Mouse (Mus musculus): ENCODE results near the gene Stambpl1.

The Stambpl1 gene

DNA sequence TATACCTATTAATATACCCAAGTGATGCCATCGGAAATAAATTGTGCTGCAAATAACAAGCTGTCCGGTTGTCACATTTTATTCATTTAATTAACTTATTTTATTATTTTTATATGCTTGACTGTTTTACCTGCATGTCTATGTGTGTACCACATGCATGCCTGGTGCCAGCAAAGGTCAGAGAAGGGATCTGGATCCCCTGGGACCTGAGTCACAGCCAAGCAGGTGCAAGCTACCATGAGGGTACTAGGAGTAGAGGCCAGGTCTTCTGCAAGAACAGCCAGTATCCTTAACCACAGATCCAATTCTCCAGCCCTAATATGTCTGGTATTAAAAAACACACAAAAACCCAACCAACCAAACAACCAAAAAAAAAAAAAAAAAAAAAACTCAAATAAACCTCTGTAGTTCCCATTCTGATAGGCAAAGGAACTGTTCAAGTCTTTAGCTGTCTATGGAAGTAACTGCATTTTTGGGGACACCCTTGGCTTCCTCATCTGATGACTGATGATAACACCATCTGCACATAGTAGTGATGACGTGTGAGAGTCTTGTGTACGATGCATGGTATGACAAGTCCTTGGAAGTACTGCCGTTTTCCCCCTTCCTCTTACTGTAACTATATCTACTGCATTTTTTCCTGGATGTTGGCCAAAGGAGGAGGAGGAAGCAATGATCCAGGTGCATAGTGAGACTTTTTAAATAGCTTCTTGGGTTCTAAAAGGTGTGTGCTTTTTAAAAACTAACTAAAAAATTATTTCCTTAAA lies 48.4 kb downstream of the Stambpl1 start:
- no peak for DNase-seq (ENCODE audit: low spot score)

DNA sequence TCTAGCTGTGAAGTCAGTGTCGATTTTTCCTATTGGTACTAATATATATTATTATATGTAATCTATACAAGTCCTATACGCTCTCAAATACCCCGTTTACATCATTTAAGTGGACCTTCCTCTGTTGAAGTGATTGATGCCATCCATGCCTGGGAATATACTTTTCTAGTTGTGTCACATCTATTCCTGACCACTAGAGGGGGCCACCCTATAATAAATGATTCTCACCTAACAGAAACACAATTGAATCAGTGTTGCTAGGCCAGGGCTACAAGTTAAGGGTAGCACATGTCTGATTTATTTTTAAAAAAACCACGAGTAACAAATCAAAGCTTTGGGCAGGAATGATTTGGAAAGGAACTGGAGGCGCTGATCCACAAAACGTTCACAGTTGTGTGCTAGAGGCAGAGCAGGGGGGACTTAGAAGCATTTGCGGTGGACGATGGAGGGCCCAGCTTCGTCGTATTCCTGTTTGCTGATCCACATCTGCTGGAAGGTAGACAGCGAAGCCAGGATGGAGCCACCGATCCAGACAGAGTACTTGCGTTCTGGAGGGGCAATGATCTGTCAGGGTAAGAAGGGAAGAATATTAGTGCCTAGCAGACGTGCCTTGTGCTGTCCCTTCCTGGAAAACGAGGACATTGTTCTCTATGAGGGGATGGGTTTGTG lies 49.4 kb downstream of the Stambpl1 start:
- DNase-seq (ENCODE audit: low spot score), result no peak

DNA sequence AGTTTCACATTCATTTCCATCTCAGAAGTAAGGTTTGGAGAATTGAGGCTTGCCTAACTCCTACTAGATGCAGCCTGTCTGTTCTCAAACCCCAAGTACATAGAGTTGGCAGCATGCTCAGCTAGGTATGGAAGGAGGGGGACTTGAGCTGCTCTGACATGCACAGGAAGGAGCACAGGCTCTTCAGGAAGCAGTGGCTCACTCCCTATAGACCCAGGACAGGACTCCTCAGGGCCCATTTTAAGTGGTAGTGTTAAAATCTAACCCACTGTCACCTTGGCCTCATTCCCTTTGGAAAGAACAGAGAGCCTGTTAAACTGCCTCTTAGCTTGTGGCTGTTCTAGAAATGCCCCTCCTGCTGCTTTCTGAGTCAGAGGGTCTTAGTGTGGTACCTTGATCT lies 50.9 kb downstream of the Stambpl1 start:
- no peak for DNase-seq (ENCODE audit: low spot score)

DNA sequence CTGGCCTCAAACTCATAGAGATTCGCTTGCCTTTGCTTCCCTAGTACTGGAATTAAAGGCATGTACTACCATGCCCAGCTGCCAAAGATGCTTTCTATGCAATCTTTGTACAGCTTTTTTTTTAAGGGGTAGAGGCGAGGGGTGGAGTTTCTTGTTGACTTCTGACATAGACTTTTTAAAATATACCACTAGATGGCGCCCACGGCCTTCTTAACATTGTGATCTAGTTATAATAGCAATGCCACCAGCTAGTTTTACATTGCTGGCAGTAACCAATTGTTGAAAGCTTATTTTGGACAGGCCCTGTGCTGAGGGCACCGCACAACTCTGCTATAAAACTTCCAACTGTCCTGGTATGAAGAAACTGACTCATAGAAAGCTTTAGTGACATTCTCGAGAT lies 52.0 kb downstream of the Stambpl1 start:
- peak; percentile 45 for DNase-seq (ENCODE audit: low spot score)

DNA sequence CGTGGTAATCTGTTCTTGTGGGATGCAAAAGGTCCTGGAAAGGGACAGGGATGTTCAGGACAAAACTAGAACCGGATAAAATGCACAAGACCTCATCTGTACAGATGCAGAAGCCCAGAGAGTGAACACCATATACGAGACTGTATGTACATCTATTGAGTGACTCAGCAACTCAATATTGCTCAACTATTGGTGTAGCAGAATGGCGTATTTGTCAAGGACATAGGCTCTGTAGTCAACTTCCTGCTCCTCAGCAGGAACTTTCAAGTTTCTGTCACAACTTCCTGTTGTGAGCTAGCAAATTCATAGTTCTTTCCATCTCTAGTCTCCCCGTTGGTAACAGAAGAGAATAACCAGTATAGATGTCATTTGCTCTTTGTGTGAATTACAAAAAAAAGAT lies 56.5 kb downstream of the Stambpl1 start:
- DNase-seq (ENCODE audit: low spot score), result no peak

DNA sequence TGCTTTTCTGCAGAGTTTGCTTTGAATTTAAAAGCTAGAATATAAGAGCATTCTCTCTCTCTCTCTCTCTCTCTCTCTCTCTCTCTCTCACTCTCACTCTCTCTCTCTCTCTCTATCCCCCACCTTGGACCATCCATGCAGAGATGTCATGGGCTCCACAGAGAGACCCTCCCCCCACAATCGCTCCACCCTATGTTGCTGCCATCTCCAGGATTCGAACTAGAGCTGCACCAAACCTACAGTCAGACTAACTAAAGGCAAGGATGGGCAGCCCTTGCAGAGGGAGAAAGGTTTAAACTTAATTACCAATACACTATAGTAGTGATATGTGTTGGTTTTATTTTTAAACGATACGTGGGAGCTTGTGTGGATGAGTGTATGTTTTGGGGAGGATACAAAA lies 58.6 kb downstream of the Stambpl1 start:
- no peak for DNase-seq (ENCODE audit: low spot score)

DNA sequence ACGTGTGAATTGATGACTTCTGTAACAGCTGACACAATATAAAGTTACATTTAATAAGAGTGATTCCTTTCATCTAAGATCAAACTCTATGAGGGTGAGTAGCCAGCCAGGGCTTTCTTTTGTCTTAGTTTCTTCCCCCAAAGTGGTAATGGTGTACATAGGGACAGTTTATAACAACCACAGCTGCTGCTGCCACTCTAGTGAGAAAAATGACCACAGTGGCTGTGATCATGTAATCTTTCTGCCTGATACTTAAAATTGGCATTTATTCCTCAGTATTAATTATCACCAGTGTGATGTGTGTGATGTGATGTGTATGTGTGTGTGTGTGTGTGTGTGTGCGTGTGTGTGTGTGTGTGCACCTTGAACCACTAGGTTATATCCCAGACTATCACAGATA lies 59.9 kb downstream of the Stambpl1 start:
- no peak for DNase-seq (ENCODE audit: low spot score)

DNA sequence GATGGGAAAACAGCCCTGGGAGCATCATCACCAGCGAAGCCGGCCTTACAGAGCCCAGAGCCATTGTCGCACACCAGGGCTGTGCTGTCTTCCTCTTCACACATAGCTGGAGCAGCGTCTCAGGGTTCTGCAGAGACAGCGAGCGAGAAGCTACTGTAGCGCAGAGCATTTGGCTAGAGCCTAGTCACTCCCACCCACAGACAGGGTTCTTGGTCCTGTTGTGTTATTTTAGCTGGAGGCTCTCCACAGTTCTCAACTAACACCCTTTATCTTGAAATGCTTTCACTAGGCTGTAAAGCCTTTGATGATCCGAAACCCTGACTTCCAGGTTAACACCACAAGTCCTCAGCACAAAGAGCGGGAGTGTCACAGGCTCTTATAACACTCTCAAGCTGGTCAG lies 60.4 kb downstream of the Stambpl1 start:
- DNase-seq (ENCODE audit: low spot score), result no peak

DNA sequence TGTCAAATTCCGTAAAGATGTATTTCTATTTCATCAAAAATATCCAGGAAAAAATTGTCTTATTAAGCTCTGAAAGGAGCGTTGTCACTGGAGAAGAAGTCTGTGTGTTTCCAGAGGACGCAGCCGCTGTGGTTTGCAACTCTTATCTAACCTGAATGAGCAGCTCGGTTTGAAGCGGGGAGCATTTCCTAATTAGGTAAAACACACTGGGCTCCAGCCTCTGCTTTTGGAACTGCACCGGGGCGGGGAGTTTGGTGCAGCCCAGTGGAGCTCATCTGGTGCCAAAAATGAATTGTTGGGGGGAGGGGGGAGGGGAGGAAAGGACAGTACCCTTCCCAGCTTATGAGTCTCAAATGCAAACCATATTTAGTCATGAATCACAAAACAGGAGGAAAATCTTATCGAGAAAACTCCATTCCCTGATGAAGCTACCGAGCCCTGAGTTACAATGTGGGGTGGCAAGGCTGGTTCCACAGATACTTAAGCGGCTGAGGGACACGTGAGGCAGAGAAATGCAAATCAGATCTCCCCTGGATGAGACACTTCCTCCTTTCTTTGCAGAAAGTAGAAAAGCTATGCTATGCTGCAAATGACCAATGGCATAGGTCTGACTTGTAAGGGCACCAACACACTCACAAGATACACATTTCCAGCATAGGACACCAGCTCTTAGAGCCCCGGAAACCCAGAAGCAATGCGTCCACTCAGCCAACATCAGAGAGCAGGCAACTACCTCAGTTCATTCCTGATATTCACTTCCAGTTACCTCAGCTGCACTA lies 62.3 kb downstream of the Stambpl1 start:
- no peak for DNase-seq (ENCODE audit: low spot score)

DNA sequence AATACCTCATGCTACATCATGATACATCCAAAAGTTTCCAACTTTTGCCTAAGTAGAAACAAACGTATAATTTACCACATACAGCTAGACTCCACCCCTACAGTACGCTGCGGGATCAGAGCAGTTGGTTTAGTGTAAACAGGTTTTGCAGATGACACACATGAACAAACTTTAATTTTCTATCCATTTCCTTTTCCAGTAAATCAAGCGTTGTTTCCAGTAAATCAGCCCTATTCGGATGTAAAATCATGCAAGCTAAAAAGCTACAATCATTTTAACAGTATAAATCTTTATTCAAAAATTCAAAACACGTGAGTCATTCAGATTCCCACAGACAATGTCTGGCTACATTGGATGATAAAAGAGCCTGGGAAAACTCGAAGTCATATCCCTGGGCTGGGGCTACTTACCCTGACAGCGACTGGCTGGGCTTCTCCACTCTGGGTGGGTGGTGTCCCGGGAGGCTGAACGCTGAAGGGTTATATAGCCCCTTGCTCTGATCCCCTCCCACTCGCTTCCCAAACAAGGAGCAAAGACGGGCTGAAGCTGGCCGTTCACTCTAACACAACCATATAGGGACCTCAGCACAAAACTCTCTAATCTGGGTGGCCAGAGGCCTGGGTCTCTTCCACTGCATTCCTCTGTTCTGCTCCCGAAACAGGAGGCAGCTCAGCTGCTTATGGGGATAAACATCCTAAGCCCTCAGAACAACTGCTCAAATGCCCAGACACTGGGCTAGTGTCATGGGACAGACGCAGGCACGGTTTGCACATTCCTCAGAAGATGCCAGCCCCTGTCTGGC lies 63.1 kb downstream of the Stambpl1 start, which contains the start of gene Acta2:
Acta2 (minus strand) TSS at position 711 of the 802 bp plus-strand sequence.
- DNase-seq (ENCODE audit: low spot score), result no peak

DNA sequence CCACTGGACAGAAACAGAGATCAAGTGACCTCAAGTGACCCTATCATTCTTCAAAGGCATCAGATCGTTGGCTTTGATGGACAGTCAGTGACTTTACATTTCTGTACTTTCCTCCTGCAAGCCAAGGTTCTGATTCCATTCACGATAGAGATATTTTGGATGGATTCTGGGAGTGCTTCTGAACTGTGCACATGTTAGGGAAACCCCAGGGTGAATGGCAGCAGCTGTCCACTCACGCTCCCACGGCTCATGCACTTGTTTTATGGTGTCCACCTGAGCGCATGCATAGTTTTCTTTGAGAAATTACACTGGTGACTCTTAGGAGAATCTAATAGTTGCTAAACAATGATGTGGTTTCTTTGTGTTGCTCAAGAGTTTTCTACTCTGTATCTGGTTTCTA lies 64.1 kb downstream of the Stambpl1 start:
- no peak for DNase-seq (ENCODE audit: low spot score)

DNA sequence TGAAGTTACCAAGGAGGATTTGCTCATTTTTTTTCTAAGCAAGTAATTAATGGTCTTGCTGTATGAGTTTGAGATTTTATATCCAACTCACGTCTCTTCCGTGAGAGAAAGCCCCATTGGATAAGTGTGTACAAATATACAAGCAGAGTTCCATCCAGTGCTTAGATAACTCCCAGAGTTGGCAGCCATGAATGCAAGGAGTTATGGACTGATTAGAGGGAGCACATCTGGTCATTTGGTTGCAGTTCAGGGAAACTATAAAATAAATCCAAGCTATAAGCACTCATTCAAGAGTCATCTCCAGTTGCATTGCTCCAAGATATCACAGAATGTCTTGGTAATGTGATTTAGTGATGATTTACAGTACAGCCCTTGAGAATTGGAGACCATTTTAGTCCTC lies 64.9 kb downstream of the Stambpl1 start:
- no peak for DNase-seq (ENCODE audit: low spot score)

DNA sequence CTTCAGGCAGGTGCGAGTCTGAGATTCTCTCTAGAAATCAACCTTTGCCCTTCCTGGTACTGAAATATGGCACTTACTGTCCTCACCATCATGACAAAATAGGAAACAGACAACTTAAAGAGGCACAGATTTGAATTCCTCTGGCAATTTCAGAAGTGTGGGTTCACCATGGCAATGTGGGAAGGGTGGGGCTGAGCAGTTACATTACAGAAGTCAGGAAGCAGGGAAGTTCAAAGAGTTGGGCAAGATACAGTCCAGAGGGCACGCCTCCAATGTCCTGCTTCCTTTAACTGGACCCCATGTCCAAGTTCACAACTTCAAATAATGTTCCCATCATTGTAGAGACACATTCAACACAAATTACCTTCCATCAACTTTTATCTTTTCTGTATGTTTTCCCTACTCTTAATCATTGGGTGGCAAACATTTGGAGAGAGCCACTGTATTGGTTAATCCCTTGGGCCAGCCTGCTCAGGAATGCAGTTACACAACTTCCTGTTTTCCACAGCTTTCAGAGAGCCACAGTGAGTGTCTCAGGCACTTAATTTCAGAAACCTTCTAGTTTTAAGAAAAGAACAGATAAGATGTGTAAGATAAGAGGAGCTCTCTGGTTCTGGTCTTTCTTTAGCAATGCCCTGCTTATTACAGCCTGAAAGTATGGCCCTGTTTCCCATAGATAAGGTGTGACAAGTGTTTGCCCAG lies 70.4 kb downstream of the Stambpl1 start:
- no peak for DNase-seq (ENCODE audit: low spot score)

DNA sequence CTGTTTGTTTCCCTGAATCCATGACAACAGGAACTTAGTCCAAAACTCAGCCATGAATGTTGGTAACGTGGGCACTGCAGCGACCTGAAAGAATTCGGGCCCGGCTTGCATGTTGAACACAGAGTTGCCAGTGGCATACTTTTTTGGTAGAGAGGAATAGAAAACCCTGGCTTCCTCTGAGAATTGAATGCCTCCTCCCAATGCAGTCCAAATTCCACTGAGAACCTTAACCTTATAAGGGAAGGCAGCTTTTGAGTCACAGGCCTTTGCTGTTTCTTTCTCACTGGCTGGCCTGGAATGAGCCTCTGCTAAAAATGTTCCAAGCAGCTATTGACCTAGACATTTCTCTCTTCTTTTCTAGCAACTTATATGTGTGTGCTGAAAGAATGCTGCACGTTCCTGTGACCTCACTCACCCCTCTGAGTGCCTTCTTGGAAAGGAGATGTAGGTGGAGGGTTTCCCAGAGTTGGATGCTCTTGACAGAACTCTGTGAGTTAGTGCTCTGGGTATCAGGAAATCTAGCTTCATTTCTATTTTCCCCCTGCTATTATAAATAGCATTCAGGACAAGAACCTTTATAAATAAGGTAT lies 73.7 kb downstream of the Stambpl1 start:
- DNase-seq (ENCODE audit: low spot score), result no peak

DNA sequence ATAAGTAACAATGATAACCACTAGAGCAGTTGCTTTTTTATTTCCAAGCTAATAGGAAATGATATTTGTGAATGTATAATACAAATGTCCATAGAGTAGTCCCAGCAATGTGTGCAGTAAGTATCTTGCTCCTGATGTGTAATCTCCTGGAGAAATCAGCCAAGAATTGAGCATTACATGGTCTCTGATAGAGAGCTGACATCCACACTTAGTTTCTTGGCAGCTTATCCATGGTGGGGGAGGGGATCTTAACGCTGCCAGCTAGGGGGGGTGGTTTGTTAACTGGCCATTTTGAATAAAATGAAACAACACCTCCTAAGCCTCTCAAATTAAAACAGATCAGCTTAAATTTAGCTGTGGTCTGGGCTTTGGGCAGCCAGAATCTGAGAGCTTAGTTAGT lies 77.0 kb downstream of the Stambpl1 start:
- DNase-seq (ENCODE audit: low spot score), result no peak

DNA sequence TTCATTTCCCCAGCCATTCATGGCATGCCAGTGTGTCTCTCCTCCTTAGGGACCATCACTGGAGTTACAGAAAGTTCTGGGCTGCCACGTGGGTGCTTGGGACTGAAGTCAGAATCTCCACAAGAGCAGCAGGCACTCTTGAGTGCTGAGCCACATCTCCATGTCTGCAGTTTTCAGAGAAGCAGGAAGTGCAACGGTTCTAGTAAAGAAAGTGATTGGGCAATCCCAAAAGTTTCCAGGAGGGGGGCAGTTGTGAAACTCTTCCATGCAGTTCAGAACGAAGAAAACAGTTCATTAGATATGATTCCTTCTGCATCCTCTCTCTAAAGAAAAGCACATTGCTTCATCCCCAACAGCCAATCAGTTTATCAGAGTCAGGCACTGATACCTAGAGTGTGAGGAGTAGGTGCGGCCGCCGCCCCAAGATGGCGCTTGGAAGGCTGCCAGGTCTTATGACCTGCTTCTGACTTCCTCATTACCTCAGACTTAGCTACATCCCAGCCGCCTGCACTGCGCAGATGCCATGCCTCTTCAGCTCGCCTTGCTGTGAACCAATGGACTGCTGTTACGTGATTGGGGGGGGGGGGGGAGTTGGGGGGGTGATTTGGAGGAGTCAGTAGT lies 78.2 kb downstream of the Stambpl1 start:
- DNase-seq (ENCODE audit: low spot score), result no peak

DNA sequence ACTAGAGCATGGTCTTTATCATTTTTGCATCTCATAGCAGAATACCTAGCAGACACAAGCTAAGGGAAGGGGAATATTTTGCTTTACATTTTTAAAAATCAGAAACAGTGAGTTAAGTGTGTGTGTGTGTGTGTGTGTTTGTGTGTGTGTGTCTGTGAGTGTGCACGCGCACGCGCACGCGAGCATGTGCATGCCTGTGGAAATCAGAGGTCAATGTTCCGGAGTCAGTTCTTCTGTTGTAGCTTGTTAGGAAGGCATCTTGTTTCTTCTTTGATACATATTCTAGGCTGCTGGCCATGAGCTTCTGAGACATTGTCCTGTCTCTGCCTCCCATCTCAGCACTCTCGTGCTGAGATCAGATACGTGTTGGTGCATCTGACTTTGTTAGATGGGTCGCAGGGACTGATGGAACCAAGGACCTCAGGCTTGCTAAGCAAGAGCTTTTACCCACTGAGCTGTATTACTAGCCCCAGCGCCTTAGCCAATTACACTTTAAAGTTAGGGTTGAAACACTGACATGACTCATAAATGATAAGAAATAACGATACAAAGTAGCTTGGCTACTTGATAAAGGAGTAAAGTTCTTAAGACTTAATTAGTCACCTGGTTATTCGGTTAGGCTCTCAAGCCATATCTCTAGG lies 78.9 kb downstream of the Stambpl1 start:
- DNase-seq (ENCODE audit: low spot score), result no peak

DNA sequence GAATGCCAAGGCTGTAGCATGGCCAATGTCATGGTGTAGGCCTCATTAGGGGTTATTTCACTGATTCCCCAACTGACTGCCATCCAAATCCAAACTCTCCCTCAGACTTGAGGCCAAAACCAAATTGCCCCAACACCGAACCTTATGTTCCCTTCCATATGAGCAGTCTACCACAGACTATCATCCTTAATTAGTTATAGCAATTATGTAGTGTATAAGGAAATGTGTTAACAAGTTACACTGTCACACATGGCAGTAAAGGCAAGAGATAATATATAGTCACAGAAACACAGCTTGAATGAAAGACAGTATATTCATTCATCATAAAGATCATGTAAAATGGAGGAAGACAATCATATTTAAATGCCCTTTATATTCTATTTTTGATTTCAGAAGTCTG lies 81.0 kb downstream of the Stambpl1 start:
- no peak for DNase-seq (ENCODE audit: low spot score)

DNA sequence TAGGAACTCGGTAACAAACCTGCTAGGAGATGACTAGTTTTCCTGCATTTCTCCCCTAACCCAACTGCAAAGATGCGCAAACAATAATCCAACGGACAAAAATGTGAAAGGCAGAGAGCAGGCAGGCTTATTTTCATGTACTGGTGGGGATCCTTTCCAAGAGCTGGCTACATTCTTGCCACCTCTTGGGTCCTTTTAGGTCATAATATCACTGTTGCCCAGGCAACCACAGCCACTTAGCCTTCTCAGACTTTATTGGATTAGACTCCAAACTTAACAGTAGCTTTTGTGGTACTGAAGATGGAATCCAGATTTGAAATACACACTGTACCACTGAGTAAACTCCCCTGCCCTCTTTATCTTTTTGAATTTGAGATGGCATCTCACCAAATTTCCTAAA lies 86.0 kb downstream of the Stambpl1 start:
- DNase-seq (ENCODE audit: low spot score), result no peak

DNA sequence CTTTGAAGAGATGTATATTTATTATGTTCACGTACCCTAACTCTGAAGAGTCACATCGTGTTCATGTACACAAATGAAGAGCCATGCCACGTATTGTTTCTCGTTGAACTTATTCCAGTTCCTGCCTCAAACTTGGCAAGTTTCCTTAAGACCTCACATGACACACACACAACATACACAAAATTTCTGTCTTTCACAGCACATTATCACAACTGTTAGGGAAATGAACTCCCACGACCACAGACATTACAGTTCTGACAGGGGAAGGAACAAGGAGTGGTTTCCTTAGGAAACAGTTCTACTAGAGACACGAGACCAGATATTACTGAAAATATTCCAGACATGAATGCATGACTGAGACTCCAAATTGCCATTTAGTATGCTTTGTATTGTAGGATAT lies 91.6 kb downstream of the Stambpl1 start:
- DNase-seq (ENCODE audit: low spot score), result no peak
